Mouse (Mus musculus): ENCODE measurements around the gene Gng13. TPM values are rescaled to one million over a fixed set of nuclear protein-coding genes. Genes with fewer than 3 reads are reported as not detected.

The Gng13 gene
- polyA plus RNA-seq, 1 experiment = not detected

Other genes with a start within 250 kb of the Gng13 start
- 0.06 TPM in 1 of 2 replicates, not detected in the other for gene Sstr5, start 219.9 kb upstream of the Gng13 start, polyA plus RNA-seq (2012; rRNA removed)
- gene Sox8, start 146.5 kb upstream of the Gng13 start, polyA plus RNA-seq (2012; rRNA removed) = 1.2 and 1.5 TPM in 2 replicates
- 12.5 and 16.6 TPM in 2 replicates for gene Lmf1, start 138.1 kb upstream of the Gng13 start, polyA plus RNA-seq (2012; rRNA removed)
- 2.2 TPM in 2 replicates for gene Chtf18, start 10.2 kb downstream of the Gng13 start, polyA plus RNA-seq (2012; rRNA removed)
- 16.2 and 21.7 TPM in 2 replicates for gene Rpusd1, start 10.5 kb downstream of the Gng13 start, polyA plus RNA-seq (2012; rRNA removed)
- gene Mslnl, start 18.9 kb downstream of the Gng13 start, polyA plus RNA-seq (2012; rRNA removed) = 0.73 and 1.1 TPM in 2 replicates
- gene Msln, start 37.2 kb downstream of the Gng13 start, polyA plus RNA-seq (2012; rRNA removed) = 11.1 and 29.7 TPM in 2 replicates
- gene Narfl, start 56.6 kb downstream of the Gng13 start, polyA plus RNA-seq (2012; rRNA removed) = 24.8 and 26.1 TPM in 2 replicates
- 47.5 and 66.1 TPM in 2 replicates for gene Haghl, start 68.5 kb downstream of the Gng13 start, polyA plus RNA-seq (2012; rRNA removed)
- gene Ccdc78, start 69.4 kb downstream of the Gng13 start, polyA plus RNA-seq (2012; rRNA removed) = 0.06 and 0.18 TPM in 2 replicates
- 96.2 and 131 TPM in 2 replicates for gene Fam173a, start 75.7 kb downstream of the Gng13 start, polyA plus RNA-seq (2012; rRNA removed)
- not detected in 2 replicates for gene AC134908.4, start 78.5 kb downstream of the Gng13 start, polyA plus RNA-seq (2012; rRNA removed)
- 15.4 and 16.5 TPM in 2 replicates for gene Metrn, start 80.0 kb downstream of the Gng13 start, polyA plus RNA-seq (2012; rRNA removed)
- gene Fbxl16, start 91.9 kb downstream of the Gng13 start, polyA plus RNA-seq (2012; rRNA removed) = 5.0 and 6.9 TPM in 2 replicates
- 23.2 and 27.6 TPM in 2 replicates for gene Wdr24, start 106.5 kb downstream of the Gng13 start, polyA plus RNA-seq (2012; rRNA removed)
- gene Jmjd8, start 111.7 kb downstream of the Gng13 start, polyA plus RNA-seq (2012; rRNA removed) = 55.9 and 60.7 TPM in 2 replicates
- gene Stub1, start 116.2 kb downstream of the Gng13 start, polyA plus RNA-seq (2012; rRNA removed) = 209 and 230 TPM in 2 replicates
- 20.7 and 27.5 TPM in 2 replicates for gene Rhbdl1, start 120.1 kb downstream of the Gng13 start, polyA plus RNA-seq (2012; rRNA removed)
- 16.8 and 20.6 TPM in 2 replicates for gene Gm20683, start 124.6 kb downstream of the Gng13 start, polyA plus RNA-seq (2012; rRNA removed)
- gene Rhot2, start 127.7 kb downstream of the Gng13 start, polyA plus RNA-seq (2012; rRNA removed) = 52.4 and 62.0 TPM in 2 replicates
- 12.0 and 14.4 TPM in 2 replicates for gene Wdr90, start 144.3 kb downstream of the Gng13 start, polyA plus RNA-seq (2012; rRNA removed)
- gene Mcrip2, start 151.6 kb downstream of the Gng13 start, polyA plus RNA-seq (2012; rRNA removed) = 11.0 and 13.6 TPM in 2 replicates
- gene Mettl26, start 157.9 kb downstream of the Gng13 start, polyA plus RNA-seq (2012; rRNA removed) = 61.0 and 67.8 TPM in 2 replicates
- 0.77 and 0.93 TPM in 2 replicates for gene Wfikkn1, start 163.7 kb downstream of the Gng13 start, polyA plus RNA-seq (2012; rRNA removed)
- 36.7 and 44.3 TPM in 2 replicates for gene Rab40c, start 202.6 kb downstream of the Gng13 start, polyA plus RNA-seq (2012; rRNA removed)
- gene Pigq, start 227.8 kb downstream of the Gng13 start, polyA plus RNA-seq (2012; rRNA removed) = 48.7 and 53.5 TPM in 2 replicates
- 0.15 TPM in 1 of 2 replicates, not detected in the other for gene Nhlrc4, start 227.8 kb downstream of the Gng13 start, polyA plus RNA-seq (2012; rRNA removed)
- 0.06 and 0.07 TPM in 2 replicates for gene A930017K11Rik, start 235.4 kb downstream of the Gng13 start, polyA plus RNA-seq (2012; rRNA removed)